Mouse (Mus musculus): ENCODE data around the gene Gm9767. TPM values are rescaled to one million over a fixed set of nuclear protein-coding genes. Genes with fewer than 3 reads are reported as not detected.

The Gm9767 gene
- polyA plus RNA-seq, 1 experiment from 2014 or later, result 1.4 TPM

DNA sequence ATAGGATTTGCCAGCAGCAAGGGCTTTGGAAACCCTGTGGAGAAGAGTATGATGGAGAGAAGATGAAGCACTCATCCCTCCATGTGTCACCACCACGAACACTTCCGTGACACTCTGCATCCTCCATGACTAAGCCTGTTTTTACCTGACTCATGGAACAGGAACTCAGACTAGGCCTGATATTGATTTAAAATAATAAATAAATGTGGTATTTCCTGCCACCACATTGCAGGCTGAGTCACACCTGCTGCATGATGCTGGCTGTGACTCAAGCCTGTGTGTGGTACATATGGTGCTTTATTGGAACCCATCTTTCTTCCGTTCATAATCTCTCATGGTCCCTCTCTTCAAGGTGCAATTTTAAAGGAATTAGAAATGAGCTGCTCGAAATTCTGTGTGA, 36.4 kb downstream of the Gm9767 start:
- no peak for ATAC-seq (ENCODE audit: low read depth)
- Histone ChIP-seq H3K36me3 (no peaks in the 10 kb centered on the region), H3K27ac (replicated peaks) (no peak overlapping the region), H3K4me1 (replicated peaks) (no peaks in the 10 kb centered on the region), H3K4me3 (no peak overlapping the region), H3K27me3 (no peaks in the 10 kb centered on the region), H3K9me3 (no peaks in the 10 kb centered on the region), H3K4me2 (no peak overlapping the region), H3K9ac (no peak overlapping the region)
- WGBS, result 83% methylated on average over 4 of the region's 4 CpGs

DNA sequence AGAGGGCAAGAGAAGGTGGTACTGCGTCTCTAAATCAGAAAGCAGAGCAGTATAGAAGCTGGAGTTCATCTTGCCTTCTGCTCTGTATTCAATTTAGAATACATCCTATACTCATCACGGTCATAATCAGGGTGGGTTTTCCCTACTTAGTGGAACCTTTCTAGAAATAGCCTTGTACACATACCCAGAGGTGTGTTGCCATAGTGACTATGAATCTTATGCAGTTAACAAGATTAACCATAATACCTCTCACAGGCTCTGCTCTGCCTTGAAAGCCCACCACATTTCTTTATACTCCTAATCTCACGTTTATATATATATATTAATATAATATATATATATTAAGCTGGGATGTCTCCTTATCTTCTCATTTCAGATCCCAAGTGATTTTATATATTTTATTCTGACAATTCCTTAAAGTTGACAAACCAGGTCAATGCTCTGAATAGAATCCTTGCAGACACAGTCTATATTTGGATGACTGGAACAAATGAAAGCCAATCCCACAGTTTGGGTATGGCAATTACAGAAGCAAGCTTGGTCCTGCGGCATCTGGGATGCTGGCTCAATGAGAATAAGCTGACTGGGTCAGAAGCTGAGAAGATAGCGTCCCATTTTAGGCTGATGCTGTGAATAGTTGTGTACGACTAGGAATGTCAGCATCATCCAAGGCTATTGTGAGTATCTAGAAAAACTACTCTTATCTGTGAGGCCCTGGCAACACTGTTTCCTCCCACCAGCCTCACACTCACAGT, 41.2 kb downstream of the Gm9767 start:
- Histone ChIP-seq H3K4me2 (no peak overlapping the region), H3K4me1 (replicated peaks) (no peaks in the 10 kb centered on the region), H3K9ac (no peak overlapping the region), H3K9me3 (no peaks in the 10 kb centered on the region), H3K27ac (replicated peaks) (no peak overlapping the region), H3K36me3 (no peaks in the 10 kb centered on the region), H3K4me3 (no peak overlapping the region), H3K27me3 (no peaks in the 10 kb centered on the region)
- WGBS, result 92% methylated on average over 6 of the region's 6 CpGs
- no peak for ATAC-seq (ENCODE audit: low read depth)

GRCm38 (mm10) chr10:26119822-26120183, 41.7 kb downstream of the Gm9767 start:
- H3K27me3 ChIP-seq, result no peaks in the 10 kb centered on the region
- H3K4me1 ChIP-seq (replicated peaks), result no peaks in the 10 kb centered on the region
- WGBS, result 78% methylated on average over 1 of the region's 1 CpGs
- no peak overlapping the region for H3K4me3 ChIP-seq
- H3K36me3 ChIP-seq, result no peaks in the 10 kb centered on the region
- H3K9me3 ChIP-seq, result no peaks in the 10 kb centered on the region
- ATAC-seq (ENCODE audit: low read depth), result no peak
- H3K27ac ChIP-seq (replicated peaks), result no peak overlapping the region
- no peak overlapping the region for H3K4me2 ChIP-seq
- no peak overlapping the region for H3K9ac ChIP-seq

Other genes with a start within 250 kb of the Gm9767 start
- gene Tmem200a, start 797 bp downstream of the Gm9767 start, polyA plus RNA-seq (2015; fragmentation: Nextera tagmentation; extraction: Ambion mirVana), result 19.6 and 23.3 TPM in 2 replicates
- not detected in 2 replicates for gene Samd3, start 151.5 kb downstream of the Gm9767 start, polyA plus RNA-seq (2015; fragmentation: Nextera tagmentation; extraction: Ambion mirVana)